Mouse (Mus musculus) naive thymus-derived CD4-positive, alpha-beta T cell, adult 2 months (primary cell): ENCODE results near the gene Ncl.

ENCODE experiments used
- DNase-seq: peaks from one replicate; pipeline ENCODE4 v3.0.0-alpha.2; 2011; ENCODE audit warnings: low read depth

Gene Ncl

GRCm38 (mm10) chr1:86359798-86360179 lies 589 bp upstream of the Ncl start:
- DNase-seq, result no peak

GRCm38 (mm10) chr1:86358229-86358905 lies 833 bp downstream of the Ncl start:
- DNase-seq, result peak; percentile 26

DNA sequence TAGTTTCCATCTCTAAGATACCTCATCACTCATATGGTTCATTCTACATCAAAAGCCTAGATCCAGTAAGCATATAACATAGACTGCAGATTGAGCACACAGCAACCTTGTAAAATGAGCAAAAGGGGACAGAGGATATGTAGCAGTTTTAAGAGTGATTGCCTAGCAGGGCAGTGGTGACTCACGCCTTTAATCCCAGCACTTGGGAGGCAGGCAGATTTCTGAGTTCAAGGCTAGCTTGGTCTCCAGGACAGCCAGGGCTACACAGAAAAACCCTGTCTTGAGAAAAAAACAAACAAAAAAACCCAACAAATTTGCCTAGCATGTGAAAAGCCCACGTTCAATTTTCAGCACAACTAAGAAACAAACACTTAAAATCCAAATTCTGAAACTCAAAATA lies 5.0 kb downstream of the Ncl start:
- DNase-seq, result peak; percentile 27

GRCm38 (mm10) chr1:86350576-86350975 lies 8.6 kb downstream of the Ncl start:
- no peak for DNase-seq

GRCm38 (mm10) chr1:86349696-86350095 lies 9.5 kb downstream of the Ncl start:
- no peak for DNase-seq

GRCm38 (mm10) chr1:86349201-86349600 lies 10.0 kb downstream of the Ncl start:
- peak; percentile 20 for DNase-seq

GRCm38 (mm10) chr1:86348801-86349200 lies 10.4 kb downstream of the Ncl start:
- DNase-seq, result peak; percentile 42

DNA sequence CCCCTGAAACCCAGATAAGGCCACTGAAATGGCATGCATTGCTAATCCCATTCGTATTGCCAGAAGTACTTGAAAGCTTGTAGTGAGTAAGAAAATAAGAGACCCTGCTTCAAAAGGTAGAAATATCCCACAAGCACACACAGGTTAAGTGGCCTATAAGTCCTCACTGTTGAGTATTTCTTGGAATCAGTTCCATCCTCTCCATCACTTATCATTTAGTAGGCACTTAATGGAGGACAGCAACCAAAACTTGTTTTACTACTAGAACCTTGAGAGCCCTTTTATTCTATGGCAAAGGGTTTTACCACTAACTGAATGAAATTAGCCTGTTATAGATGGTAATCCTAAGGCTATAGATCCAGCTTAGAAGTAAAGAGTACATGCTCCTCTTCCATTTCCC lies 11.1 kb downstream of the Ncl start:
- DNase-seq, result peak; percentile 33

DNA sequence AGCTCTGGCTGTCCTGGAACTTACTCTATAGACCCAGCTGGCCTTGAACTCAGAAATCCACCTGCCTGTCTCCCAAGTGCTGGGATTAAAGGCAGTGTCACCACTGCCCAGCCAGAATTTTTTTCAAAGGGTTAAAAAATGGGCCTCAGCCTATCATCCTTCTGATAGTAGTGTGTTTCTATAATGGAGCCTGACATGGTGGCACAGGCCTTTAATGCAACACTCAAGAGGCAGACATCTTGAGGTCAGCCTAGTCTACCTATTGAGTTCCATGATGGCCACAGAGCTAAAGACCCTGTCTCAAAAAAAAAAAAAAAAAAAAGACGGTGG lies 11.5 kb downstream of the Ncl start:
- no peak for DNase-seq

DNA sequence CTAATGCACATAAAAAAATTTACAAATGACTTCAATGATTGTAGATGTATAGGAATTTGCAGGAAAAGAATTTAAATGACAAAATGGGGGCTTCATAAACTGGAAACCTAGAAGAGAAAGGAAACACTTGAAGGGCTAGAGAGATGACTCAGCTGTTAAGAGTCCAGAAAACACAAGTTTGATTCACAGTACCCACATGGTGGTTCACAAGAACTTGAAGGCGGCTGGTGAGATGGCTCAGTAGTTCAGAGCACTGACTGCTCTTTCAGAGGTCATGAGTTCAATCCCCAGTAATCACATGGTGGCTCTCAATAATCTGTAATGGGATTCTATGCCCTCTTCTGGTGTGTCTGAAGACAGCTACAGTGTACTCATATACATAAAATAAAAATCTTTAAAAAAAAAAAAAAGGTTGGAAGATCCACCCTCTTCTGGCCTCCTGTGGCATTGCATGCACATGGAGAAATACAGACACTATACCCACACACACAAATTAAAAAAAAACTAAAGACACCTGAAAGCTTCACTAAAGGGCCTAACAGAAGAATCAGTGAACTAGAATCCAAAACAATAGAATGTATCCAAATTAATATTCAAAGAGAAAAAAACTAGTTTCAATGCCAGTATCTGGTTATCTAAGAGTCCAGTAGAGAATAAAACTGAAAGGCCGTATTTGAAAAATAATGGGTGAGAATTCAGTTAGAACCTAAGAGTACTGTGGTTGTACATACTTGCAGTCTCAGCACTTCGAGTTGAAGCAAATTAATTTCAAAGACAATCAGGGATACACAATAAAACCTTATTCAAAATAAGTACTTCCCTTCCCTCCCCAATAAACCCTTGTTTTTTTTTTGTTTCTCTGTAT lies 12.1 kb downstream of the Ncl start:
- DNase-seq, result peak; percentile 46

- DNase-seq, result no peak
Measured at GRCm38 (mm10) chr1:86345956-86346355, 13.2 kb downstream of the Ncl start.

GRCm38 (mm10) chr1:86345069-86345468 lies 14.1 kb downstream of the Ncl start:
- peak; percentile 21 for DNase-seq

DNA sequence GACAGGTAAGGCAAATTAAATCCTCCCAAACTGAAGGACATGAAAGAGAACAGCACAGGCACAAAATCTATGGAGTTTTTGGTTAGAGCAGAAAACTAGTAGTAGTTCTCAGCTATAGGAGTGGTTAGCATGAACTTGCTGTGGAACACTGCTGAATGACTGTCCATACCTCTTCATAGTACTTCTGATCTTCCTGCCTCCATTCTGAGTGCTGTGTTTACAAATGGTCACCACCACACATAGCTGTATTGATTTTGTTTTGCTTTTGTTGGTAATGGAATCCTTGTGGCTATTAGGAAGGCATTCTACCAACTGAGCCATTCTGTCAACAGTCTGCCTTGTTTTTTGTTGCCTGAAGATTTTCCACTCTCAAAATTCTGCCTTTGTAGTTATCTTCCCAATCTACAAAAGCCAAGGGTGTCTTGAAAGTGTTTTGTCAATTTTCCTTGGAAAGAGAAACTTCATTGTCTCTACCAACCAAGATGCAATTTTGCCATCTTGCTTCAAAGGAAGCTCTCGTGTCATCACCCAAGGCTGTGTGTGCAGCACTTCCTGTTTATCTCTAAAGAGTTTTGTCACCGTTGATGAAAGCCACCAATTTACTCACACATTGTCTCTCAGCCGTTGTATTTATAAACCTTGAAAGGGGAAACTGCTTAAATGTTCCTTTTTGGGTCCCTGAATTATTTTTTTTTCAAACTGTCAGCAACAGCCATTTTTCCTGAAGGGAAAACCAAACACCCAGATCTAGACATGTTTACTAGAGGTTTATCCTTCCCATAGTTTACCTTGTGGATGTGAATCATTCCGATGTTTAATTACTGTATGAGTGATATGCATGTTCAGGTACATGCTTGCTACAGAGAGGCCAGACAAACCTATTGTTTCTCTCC lies 15.0 kb downstream of the Ncl start:
- DNase-seq, result peak; percentile 77

DNA sequence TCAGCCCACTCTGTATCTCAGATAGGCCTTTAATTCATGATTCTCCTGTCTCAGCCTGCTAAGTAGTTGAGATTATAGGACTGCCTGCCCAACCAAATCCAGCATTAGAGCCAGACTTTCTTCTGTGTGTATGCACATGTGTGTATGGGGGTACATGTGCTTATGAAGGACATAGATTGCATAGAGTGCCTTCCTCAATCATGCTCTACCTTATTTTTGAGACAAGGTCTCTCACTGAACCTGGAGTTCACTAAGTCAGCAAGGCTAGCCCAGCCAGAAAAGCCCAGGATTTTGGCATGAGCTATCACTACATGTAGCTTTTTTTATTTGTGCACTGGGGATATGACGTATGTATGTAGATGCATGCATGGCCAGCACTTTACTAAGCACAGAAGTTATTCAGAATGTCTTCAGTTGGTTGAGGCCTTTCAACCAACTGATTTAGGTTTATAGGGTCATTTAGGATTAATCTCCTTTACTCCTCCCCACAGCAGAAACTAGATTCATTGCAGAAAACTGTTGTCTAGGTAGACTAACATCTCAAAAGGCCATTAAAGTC lies 16.0 kb downstream of the Ncl start:
- no peak for DNase-seq

GRCm38 (mm10) chr1:86342371-86342770 lies 16.8 kb downstream of the Ncl start:
- no peak for DNase-seq

DNA sequence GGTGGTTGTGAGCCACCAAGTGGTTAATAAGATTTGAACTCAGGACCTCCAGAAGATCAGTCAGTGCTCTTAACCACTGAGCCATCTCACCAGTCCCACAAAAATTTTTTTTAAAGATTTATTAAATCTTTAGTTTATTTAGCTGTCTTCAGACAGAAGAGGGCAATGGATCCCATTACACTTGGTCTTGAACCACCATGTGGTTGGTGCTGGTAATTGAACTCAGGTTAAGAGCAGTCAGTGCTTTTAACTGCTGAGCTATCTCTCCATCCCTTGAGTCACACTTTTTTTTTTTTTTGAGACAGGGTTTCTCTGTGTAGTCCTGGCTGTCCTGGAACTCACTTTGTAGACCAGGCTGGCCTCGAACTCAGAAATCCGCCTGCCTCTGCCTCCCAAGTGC lies 18.1 kb downstream of the Ncl start:
- peak; percentile 27 for DNase-seq

GRCm38 (mm10) chr1:86339156-86339812 lies 19.9 kb downstream of the Ncl start:
- peak; percentile 92 for DNase-seq

- no peak for DNase-seq
Measured at GRCm38 (mm10) chr1:86336330-86336729, 22.9 kb downstream of the Ncl start.

DNA sequence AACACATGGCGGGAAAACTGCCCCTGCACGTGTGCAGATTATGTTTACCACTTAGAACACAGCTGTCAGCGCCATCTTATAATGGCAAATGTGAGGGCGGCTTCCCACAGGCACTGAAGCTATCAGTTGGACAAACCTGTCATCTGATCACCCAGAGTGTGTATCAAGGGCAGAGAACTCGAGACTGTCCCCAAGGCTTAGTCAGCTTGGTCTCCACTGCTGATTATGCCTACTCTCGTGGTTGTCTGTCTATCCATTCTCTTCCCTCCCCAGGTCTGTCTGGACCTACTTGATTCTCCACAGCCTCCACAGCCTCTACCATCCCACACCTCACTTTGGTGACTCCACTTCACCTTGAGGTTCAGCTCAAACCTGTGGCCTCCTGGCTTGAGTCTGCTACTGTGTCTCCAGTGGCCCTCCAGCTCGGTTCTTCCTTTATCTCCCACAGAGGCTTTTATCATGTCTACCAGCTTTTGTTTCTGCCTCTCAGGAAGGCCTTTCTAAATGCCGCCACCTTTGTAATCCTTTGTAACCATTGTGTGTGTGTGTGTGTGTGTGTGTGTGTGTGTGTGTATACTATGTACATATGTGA lies 38.3 kb downstream of the Ncl start:
- no peak for DNase-seq

- DNase-seq, result peak; percentile 21
Measured at GRCm38 (mm10) chr1:86313772-86314125, 45.5 kb downstream of the Ncl start.

- no peak for DNase-seq
Measured at GRCm38 (mm10) chr1:86313096-86313771, 46.0 kb downstream of the Ncl start.
